Mouse (Mus musculus): ENCODE data around the gene Usp12. TPM values are rescaled to one million over a fixed set of nuclear protein-coding genes. Genes with fewer than 3 reads are reported as not detected.

Usp12 gene
- polyA plus RNA-seq, 1 experiment from 2014 or later = 13.0 TPM

DNA sequence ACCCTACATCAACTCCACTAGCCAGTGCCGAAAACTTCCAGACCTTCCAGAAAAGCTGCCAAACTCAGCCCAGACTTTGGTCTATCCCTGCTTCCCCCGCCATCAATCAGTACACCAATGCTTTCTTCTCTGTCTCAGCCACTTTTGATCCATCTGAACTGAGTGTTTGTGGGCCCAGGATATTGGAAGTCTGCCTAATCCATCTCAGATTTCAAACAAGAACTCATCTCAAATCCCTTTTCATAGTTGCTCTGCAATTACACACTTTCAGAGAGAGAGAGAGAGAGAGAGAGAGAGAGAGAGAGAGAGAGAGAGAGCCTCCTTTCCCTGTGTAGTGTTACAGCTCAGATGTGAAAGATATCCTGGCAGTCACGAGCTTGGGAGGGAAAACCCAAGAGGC lies 85.4 kb downstream of the Usp12 start:
- ATAC-seq (ENCODE audit: insufficient number of reproducible peaks, insufficient read depth, low FRiP score, low TSS enrichment, low read depth) = no peak
- Histone ChIP-seq H3K4me1 (peaks cover 9% of the 10 kb centered on the region; the same call in 1 of the 2 replicates), H3K9me3 (peaks cover 4% of the 10 kb centered on the region; the same call in 1 of the 2 replicates), H3K4me3 (no peak overlapping the region), H3K9ac (no peak overlapping the region), H3K27me3 (no peaks in the 10 kb centered on the region), H3K36me3 (no peaks in the 10 kb centered on the region), H3K4me2 (no peak overlapping the region), H3K27ac (0 out of 2 replicates have a peak overlapping the region, but pooled peaks have one; percentile 24)
- WGBS = 42% methylated on average over 3 of the region's 3 CpGs

DNA sequence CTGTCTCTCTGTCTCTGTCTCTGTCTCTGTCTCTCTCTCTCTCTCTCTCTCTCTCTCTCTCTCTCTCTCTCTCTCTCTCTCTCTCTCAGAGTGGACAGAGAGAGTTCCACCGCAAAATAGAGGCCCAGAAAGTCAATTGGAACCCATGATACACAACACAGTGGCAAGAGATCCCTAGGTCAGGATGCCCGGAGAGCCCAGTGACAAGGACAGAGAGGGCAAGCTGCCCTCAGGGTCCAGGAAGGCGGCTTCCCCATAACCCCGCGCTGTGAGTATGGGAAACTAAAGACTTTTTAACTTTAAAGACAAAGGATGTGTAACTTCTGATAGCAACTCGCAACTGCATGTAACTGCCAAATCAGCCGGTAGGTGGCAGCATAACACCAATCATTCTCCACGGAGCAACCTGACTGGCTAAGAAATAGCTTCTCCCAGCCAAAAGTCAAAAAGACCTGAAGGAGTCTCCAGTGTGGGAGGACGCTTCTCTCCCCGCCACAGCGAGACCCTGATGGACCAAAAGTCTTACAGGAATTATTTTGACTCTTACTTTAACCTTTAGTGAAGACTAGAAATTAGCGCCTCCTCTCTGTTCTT lies 88.9 kb downstream of the Usp12 start:
- no peak overlapping the region for H3K27ac ChIP-seq
- H3K4me1 ChIP-seq = peaks cover 5% of the 10 kb centered on the region; the same call in 1 of the 2 replicates
- H3K9me3 ChIP-seq = peaks cover 4% of the 10 kb centered on the region; the same call in 1 of the 2 replicates
- no peak overlapping the region for H3K4me3 ChIP-seq
- H3K36me3 ChIP-seq = no peaks in the 10 kb centered on the region
- no peak for ATAC-seq (ENCODE audit: insufficient number of reproducible peaks, insufficient read depth, low FRiP score, low TSS enrichment, low read depth)
- peak overlapping the region; percentile 35 for H3K4me2 ChIP-seq
- H3K9ac ChIP-seq = no peak overlapping the region
- WGBS = 13% methylated on average over 12 of the region's 12 CpGs
- H3K27me3 ChIP-seq = no peaks in the 10 kb centered on the region

GRCm38 (mm10) chr5:146705411-146705810 lies 89.4 kb downstream of the Usp12 start:
- Histone ChIP-seq H3K27ac (no peak overlapping the region), H3K4me1 (peaks cover 8% of the 10 kb centered on the region; the same call in 1 of the 2 replicates), H3K4me3 (no peak overlapping the region), H3K9me3 (peaks cover 4% of the 10 kb centered on the region; the same call in 1 of the 2 replicates), H3K27me3 (no peaks in the 10 kb centered on the region), H3K4me2 (no peak overlapping the region), H3K36me3 (no peaks in the 10 kb centered on the region), H3K9ac (no peak overlapping the region)
- ATAC-seq (ENCODE audit: insufficient number of reproducible peaks, insufficient read depth, low FRiP score, low TSS enrichment, low read depth) = no peak
- 72% methylated on average over 6 of the region's 6 CpGs for WGBS

DNA sequence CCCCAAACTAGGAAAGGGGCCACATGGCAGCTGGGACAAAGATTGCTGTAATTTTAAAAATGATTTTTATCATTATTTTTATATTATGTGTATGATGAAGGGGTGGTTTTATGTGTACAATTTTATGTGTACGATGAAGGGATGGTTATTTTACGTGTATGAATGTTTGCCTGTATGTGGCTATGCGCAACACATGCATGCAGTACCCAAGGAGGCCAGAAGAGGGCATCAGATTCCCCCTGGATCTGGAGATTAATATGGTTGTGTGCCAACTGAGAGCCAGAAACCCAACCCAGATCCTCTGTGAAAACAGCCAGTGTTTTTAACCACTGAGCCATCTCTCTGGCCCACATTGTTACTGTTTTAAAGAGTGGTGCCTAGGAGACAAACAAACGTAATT lies 90.6 kb downstream of the Usp12 start:
- Histone ChIP-seq H3K27me3 (no peaks in the 10 kb centered on the region), H3K4me1 (peaks cover 8% of the 10 kb centered on the region; the same call in 1 of the 2 replicates), H3K9ac (no peak overlapping the region), H3K9me3 (peaks cover 4% of the 10 kb centered on the region; the same call in 1 of the 2 replicates), H3K4me3 (no peak overlapping the region), H3K36me3 (no peaks in the 10 kb centered on the region), H3K27ac (no peak overlapping the region), H3K4me2 (no peak overlapping the region)
- 89% methylated on average over 4 of the region's 4 CpGs for WGBS
- no peak for ATAC-seq (ENCODE audit: insufficient number of reproducible peaks, insufficient read depth, low FRiP score, low TSS enrichment, low read depth)

- no peak for ATAC-seq (ENCODE audit: insufficient number of reproducible peaks, insufficient read depth, low FRiP score, low TSS enrichment, low read depth)
- H3K4me2 ChIP-seq = no peak overlapping the region
- no peak overlapping the region for H3K9ac ChIP-seq
- no peak overlapping the region for H3K27ac ChIP-seq
- no peaks in the 10 kb centered on the region for H3K27me3 ChIP-seq
- H3K4me1 ChIP-seq = 0 out of 2 replicates have a peak, but pooled peaks cover 8% of the 10 kb centered on the region
- H3K9me3 ChIP-seq = peaks cover 1% of the 10 kb centered on the region; the same call in 1 of the 2 replicates
- WGBS = 70% methylated on average over 8 of the region's 8 CpGs
- no peak overlapping the region for H3K4me3 ChIP-seq
- H3K36me3 ChIP-seq = no peaks in the 10 kb centered on the region
Measured at GRCm38 (mm10) chr5:146703710-146704121, 91.1 kb downstream of the Usp12 start.

DNA sequence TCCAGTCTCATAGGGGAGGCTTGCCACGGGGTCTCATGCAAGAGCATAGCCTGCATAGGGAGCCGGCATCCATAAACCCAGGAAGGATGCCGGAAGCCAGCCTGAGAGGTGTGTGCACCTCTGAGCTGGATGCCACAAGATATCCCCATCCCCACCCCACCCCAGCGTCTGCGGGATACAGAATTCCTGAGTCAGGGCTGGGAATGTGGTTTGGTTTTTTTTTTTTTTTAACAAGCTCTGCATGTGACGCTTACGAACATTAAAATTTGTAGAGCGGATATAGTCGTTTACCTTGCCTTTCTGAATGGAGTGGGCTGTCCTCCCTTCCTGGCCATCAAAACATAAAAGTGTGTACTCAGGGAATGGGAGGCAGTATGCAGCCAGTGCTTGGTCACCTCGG lies 94.7 kb downstream of the Usp12 start:
- Histone ChIP-seq H3K4me2 (no peak overlapping the region), H3K27ac (no peak overlapping the region), H3K4me1 (0 out of 2 replicates have a peak, but pooled peaks cover 4% of the 10 kb centered on the region), H3K4me3 (no peak overlapping the region), H3K9ac (no peak overlapping the region), H3K36me3 (no peaks in the 10 kb centered on the region), H3K27me3 (no peaks in the 10 kb centered on the region), H3K9me3 (no peaks in the 10 kb centered on the region)
- 73% methylated on average over 10 of the region's 10 CpGs for WGBS
- ATAC-seq (ENCODE audit: insufficient number of reproducible peaks, insufficient read depth, low FRiP score, low TSS enrichment, low read depth) = no peak

- ATAC-seq (ENCODE audit: insufficient number of reproducible peaks, insufficient read depth, low FRiP score, low TSS enrichment, low read depth) = no peak
- Histone ChIP-seq H3K4me3 (no peak overlapping the region), H3K4me2 (no peak overlapping the region), H3K4me1 (0 out of 2 replicates have a peak, but pooled peaks cover 4% of the 10 kb centered on the region), H3K36me3 (no peaks in the 10 kb centered on the region), H3K9ac (no peak overlapping the region), H3K27ac (no peak overlapping the region), H3K27me3 (no peaks in the 10 kb centered on the region), H3K9me3 (no peaks in the 10 kb centered on the region)
- 89% methylated on average over 4 of the region's 4 CpGs for WGBS
Measured at GRCm38 (mm10) chr5:146699433-146700019, 95.3 kb downstream of the Usp12 start.

GRCm38 (mm10) chr5:146695543-146695942 lies 99.3 kb downstream of the Usp12 start:
- WGBS = 55% methylated on average over 5 of the region's 5 CpGs
- Histone ChIP-seq H3K27me3 (no peaks in the 10 kb centered on the region), H3K9ac (no peak overlapping the region), H3K4me3 (no peak overlapping the region), H3K4me1 (peaks cover 7% of the 10 kb centered on the region), H3K27ac (no peak overlapping the region), H3K36me3 (no peaks in the 10 kb centered on the region), H3K9me3 (no peaks in the 10 kb centered on the region), H3K4me2 (no peak overlapping the region)
- no peak for ATAC-seq (ENCODE audit: insufficient number of reproducible peaks, insufficient read depth, low FRiP score, low TSS enrichment, low read depth)

GRCm38 (mm10) chr5:146692976-146693361 lies 101.8 kb downstream of the Usp12 start:
- H3K36me3 ChIP-seq = no peaks in the 10 kb centered on the region
- no peak overlapping the region for H3K27ac ChIP-seq
- ATAC-seq (ENCODE audit: insufficient number of reproducible peaks, insufficient read depth, low FRiP score, low TSS enrichment, low read depth) = no peak
- H3K4me1 ChIP-seq = peaks cover 7% of the 10 kb centered on the region
- 76% methylated on average over 5 of the region's 5 CpGs for WGBS
- 0 out of 2 replicates have a peak overlapping the region, but pooled peaks have one; percentile 11 for H3K9ac ChIP-seq
- H3K9me3 ChIP-seq = no peaks in the 10 kb centered on the region
- no peak overlapping the region for H3K4me2 ChIP-seq
- no peak overlapping the region for H3K4me3 ChIP-seq
- H3K27me3 ChIP-seq = no peaks in the 10 kb centered on the region

GRCm38 (mm10) chr5:146692361-146692975 lies 102.3 kb downstream of the Usp12 start:
- Histone ChIP-seq H3K4me2 (no peak overlapping the region), H3K4me3 (no peak overlapping the region), H3K9ac (0 out of 2 replicates have a peak overlapping the region, but pooled peaks have one; percentile 11), H3K4me1 (peaks cover 7% of the 10 kb centered on the region), H3K27ac (no peak overlapping the region), H3K27me3 (no peaks in the 10 kb centered on the region), H3K9me3 (no peaks in the 10 kb centered on the region), H3K36me3 (no peaks in the 10 kb centered on the region)
- ATAC-seq (ENCODE audit: insufficient number of reproducible peaks, insufficient read depth, low FRiP score, low TSS enrichment, low read depth) = no peak
- WGBS = 45% methylated on average over 7 of the region's 7 CpGs

DNA sequence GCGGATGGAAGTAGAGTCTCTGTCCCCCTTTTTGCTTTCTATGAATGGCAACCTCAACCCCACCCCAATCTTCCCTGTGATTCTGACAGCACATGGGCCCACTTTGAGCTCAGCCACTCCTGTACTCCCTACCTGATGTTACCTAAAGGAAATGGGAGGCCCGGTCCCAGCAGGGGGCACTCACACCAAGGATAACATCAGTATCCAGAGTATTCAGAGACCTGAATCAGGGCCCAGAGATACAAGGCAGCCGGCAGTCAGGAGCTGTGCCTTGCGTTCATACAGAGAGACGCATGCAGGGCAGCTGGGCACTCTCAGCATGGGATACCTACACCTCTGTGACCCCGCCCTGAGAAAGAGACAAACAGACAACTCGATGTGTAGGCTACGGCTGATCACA lies 103.1 kb downstream of the Usp12 start:
- H3K36me3 ChIP-seq = no peaks in the 10 kb centered on the region
- ATAC-seq (ENCODE audit: insufficient number of reproducible peaks, insufficient read depth, low FRiP score, low TSS enrichment, low read depth) = no peak
- no peaks in the 10 kb centered on the region for H3K27me3 ChIP-seq
- no peak overlapping the region for H3K4me2 ChIP-seq
- H3K27ac ChIP-seq = no peak overlapping the region
- no peak overlapping the region for H3K4me3 ChIP-seq
- WGBS = 74% methylated on average over 8 of the region's 8 CpGs
- H3K9ac ChIP-seq = no peak overlapping the region
- H3K9me3 ChIP-seq = no peaks in the 10 kb centered on the region
- H3K4me1 ChIP-seq = peaks cover 7% of the 10 kb centered on the region

Data from embryonic facial prominence, embryonic 13.5 days (tissue).